Mouse (Mus musculus) midbrain, embryonic 12.5 days (tissue): ENCODE measurements around the gene Zc3h7b. TPM values are rescaled to one million over a fixed set of nuclear protein-coding genes. Genes with fewer than 3 reads are reported as not detected.

Experiments
- ATAC-seq: fragments of 200-750 bp; cut with Nextera tagmentation; 2 replicates; pipeline ENCODE4 v1.8.0; 2017; ENCODE audit warnings: low read depth, moderate TSS enrichment, moderate library complexity; ENCODE audit not compliant: low FRiP score
- H3K27ac ChIP-seq: fragments of 300-500 bp; sonication (generic); replicated peaks from 2 replicates; pipeline ENCODE4 v1.5.1; 2016; ENCODE audit warnings: mild to moderate bottlenecking
- H3K27me3 ChIP-seq: fragments of 300-500 bp; sonication (generic); 2 replicates; pipeline ENCODE4 v1.6.1; 2016; ENCODE audit warnings: mild to moderate bottlenecking
- H3K36me3 ChIP-seq: fragments of 300-500 bp; sonication (generic); 2 replicates; pipeline ENCODE4 v1.6.1; 2016
- H3K4me1 ChIP-seq: fragments of 300-500 bp; sonication (generic); 2 replicates; pipeline ENCODE4 v1.6.1; 2016
- H3K4me2 ChIP-seq: fragments of 300-500 bp; sonication (generic); replicated peaks from 2 replicates; pipeline ENCODE4 v1.6.1; 2016; ENCODE audit warnings: mild to moderate bottlenecking, moderate library complexity
- H3K4me3 ChIP-seq: fragments of 300-500 bp; sonication (generic); 2 replicates; pipeline ENCODE4 v1.5.1; 2016; ENCODE audit warnings: mild to moderate bottlenecking
- H3K9ac ChIP-seq: fragments of 300-500 bp; sonication (generic); replicated peaks from 2 replicates; pipeline ENCODE4 v1.6.1; 2016; ENCODE audit warnings: mild to moderate bottlenecking, moderate library complexity
- H3K9me3 ChIP-seq: fragments of 300-500 bp; sonication (generic); 2 replicates; pipeline ENCODE4 v1.6.1; 2016; ENCODE audit warnings: mild to moderate bottlenecking
- WGBS: fragments of 180-500 bp; shearing (Covaris S2); methylation state at CpG from one replicate; pipeline ENCODE4 v1.1.7; 2016; 5-methylcytosine and 5-hydroxymethylcytosine counted together
- polyA plus RNA-seq: library from polyadenylated mRNA; unstranded; fragments of >200 nt; fragmentation: Nextera tagmentation; extraction: Ambion mirVana; gene quantifications from 2 replicates; pipeline ENCODE4 v1.2.1, GENCODE M21; 2016

The Zc3h7b gene
- polyA plus RNA-seq, 1 experiment from 2014 or later, result 50.4 TPM

- 84% methylated on average over 20 of the region's 20 CpGs for WGBS
- Histone ChIP-seq H3K36me3 (peaks cover 88% of the 10 kb centered on the region), H3K9me3 (no peaks in the 10 kb centered on the region), H3K4me3 (no peak overlapping the region), H3K4me2 (no peak overlapping the region), H3K27me3 (no peaks in the 10 kb centered on the region), H3K27ac (no peak overlapping the region), H3K9ac (no peak overlapping the region), H3K4me1 (no peaks in the 10 kb centered on the region)
- no peak for ATAC-seq
Observed at GRCm38 (mm10) chr15:81772431-81773120, 27.7 kb downstream of the Zc3h7b start.

GRCm38 (mm10) chr15:81774505-81775171, 29.8 kb downstream of the Zc3h7b start:
- no peaks in the 10 kb centered on the region for H3K9me3 ChIP-seq
- ATAC-seq, result no peak
- peaks cover 93% of the 10 kb centered on the region for H3K36me3 ChIP-seq
- H3K9ac ChIP-seq, result no peak overlapping the region
- no peaks in the 10 kb centered on the region for H3K4me1 ChIP-seq
- no peaks in the 10 kb centered on the region for H3K27me3 ChIP-seq
- H3K4me3 ChIP-seq, result no peak overlapping the region
- no peak overlapping the region for H3K27ac ChIP-seq
- no peak overlapping the region for H3K4me2 ChIP-seq
- 92% methylated on average over 15 of the region's 15 CpGs for whole genome bisulfite sequencing

GRCm38 (mm10) chr15:81776631-81777422, 32.0 kb downstream of the Zc3h7b start:
- H3K27me3 ChIP-seq, result no peaks in the 10 kb centered on the region
- ATAC-seq, result no peak
- H3K36me3 ChIP-seq, result peaks cover 100% of the 10 kb centered on the region
- no peak overlapping the region for H3K4me3 ChIP-seq
- WGBS, result 94% methylated on average over 11 of the region's 11 CpGs
- no peak overlapping the region for H3K9ac ChIP-seq
- H3K4me1 ChIP-seq, result no peaks in the 10 kb centered on the region
- H3K27ac ChIP-seq, result no peak overlapping the region
- no peak overlapping the region for H3K4me2 ChIP-seq
- no peaks in the 10 kb centered on the region for H3K9me3 ChIP-seq

- H3K4me1 ChIP-seq, result no peaks in the 10 kb centered on the region
- H3K4me2 ChIP-seq, result no peak overlapping the region
- no peaks in the 10 kb centered on the region for H3K27me3 ChIP-seq
- H3K27ac ChIP-seq, result no peak overlapping the region
- H3K36me3 ChIP-seq, result peaks cover 96% of the 10 kb centered on the region
- ATAC-seq, result no peak
- no peaks in the 10 kb centered on the region for H3K9me3 ChIP-seq
- H3K4me3 ChIP-seq, result no peak overlapping the region
- H3K9ac ChIP-seq, result no peak overlapping the region
- WGBS, result 87% methylated on average over 7 of the region's 7 CpGs
Observed at GRCm38 (mm10) chr15:81781816-81782215, 37.0 kb downstream of the Zc3h7b start.

GRCm38 (mm10) chr15:81784762-81785161, 39.9 kb downstream of the Zc3h7b start:
- H3K27ac ChIP-seq, result no peak overlapping the region
- H3K9me3 ChIP-seq, result no peaks in the 10 kb centered on the region
- H3K4me2 ChIP-seq, result no peak overlapping the region
- H3K4me3 ChIP-seq, result no peak overlapping the region
- H3K9ac ChIP-seq, result no peak overlapping the region
- H3K4me1 ChIP-seq, result no peaks in the 10 kb centered on the region
- peaks cover 88% of the 10 kb centered on the region for H3K36me3 ChIP-seq
- no peak for ATAC-seq
- 77% methylated on average over 5 of the region's 5 CpGs for WGBS
- no peaks in the 10 kb centered on the region for H3K27me3 ChIP-seq

- Histone ChIP-seq H3K27me3 (no peaks in the 10 kb centered on the region), H3K27ac (no peak overlapping the region), H3K36me3 (peaks cover 88% of the 10 kb centered on the region), H3K4me1 (no peaks in the 10 kb centered on the region), H3K4me2 (no peak overlapping the region), H3K9ac (no peak overlapping the region), H3K4me3 (no peak overlapping the region), H3K9me3 (no peaks in the 10 kb centered on the region)
- ATAC-seq, result no peak
- 98% methylated on average over 8 of the region's 8 CpGs for WGBS
Observed at GRCm38 (mm10) chr15:81785701-81786100, 40.8 kb downstream of the Zc3h7b start.

- Histone ChIP-seq H3K4me2 (no peak overlapping the region), H3K36me3 (peaks cover 88% of the 10 kb centered on the region), H3K4me3 (no peak overlapping the region), H3K9ac (no peak overlapping the region), H3K27ac (no peak overlapping the region), H3K9me3 (no peaks in the 10 kb centered on the region), H3K27me3 (no peaks in the 10 kb centered on the region), H3K4me1 (no peaks in the 10 kb centered on the region)
- 97% methylated on average over 13 of the region's 13 CpGs for WGBS
- ATAC-seq, result no peak
Observed at GRCm38 (mm10) chr15:81787525-81787924, 42.7 kb downstream of the Zc3h7b start.

GRCm38 (mm10) chr15:81792444-81792843, 47.6 kb downstream of the Zc3h7b start:
- 93% methylated on average over 9 of the region's 9 CpGs for WGBS
- H3K9me3 ChIP-seq, result no peaks in the 10 kb centered on the region
- H3K4me1 ChIP-seq, result no peaks in the 10 kb centered on the region
- no peak overlapping the region for H3K9ac ChIP-seq
- peaks cover 74% of the 10 kb centered on the region for H3K36me3 ChIP-seq
- H3K27ac ChIP-seq, result no peak overlapping the region
- H3K4me3 ChIP-seq, result no peak overlapping the region
- H3K4me2 ChIP-seq, result no peak overlapping the region
- no peak for ATAC-seq
- no peaks in the 10 kb centered on the region for H3K27me3 ChIP-seq

- Histone ChIP-seq H3K36me3 (peaks cover 44% of the 10 kb centered on the region), H3K27me3 (no peaks in the 10 kb centered on the region), H3K4me2 (no peak overlapping the region), H3K4me3 (no peak overlapping the region), H3K4me1 (no peaks in the 10 kb centered on the region), H3K9me3 (no peaks in the 10 kb centered on the region), H3K27ac (no peak overlapping the region), H3K9ac (no peak overlapping the region)
- no peak for ATAC-seq
- 82% methylated on average over 3 of the region's 3 CpGs for WGBS
Observed at GRCm38 (mm10) chr15:81796228-81796627, 51.4 kb downstream of the Zc3h7b start.

- Histone ChIP-seq H3K27me3 (no peaks in the 10 kb centered on the region; the same call in 1 of the 2 replicates), H3K4me3 (no peak overlapping the region), H3K27ac (no peak overlapping the region), H3K36me3 (peaks cover 28% of the 10 kb centered on the region), H3K4me1 (peaks cover 10% of the 10 kb centered on the region), H3K9me3 (no peaks in the 10 kb centered on the region), H3K4me2 (no peak overlapping the region), H3K9ac (no peak overlapping the region)
- WGBS, result 96% methylated on average over 6 of the region's 6 CpGs
- no peak for ATAC-seq
Observed at GRCm38 (mm10) chr15:81797861-81798260, 53.0 kb downstream of the Zc3h7b start.

- H3K9me3 ChIP-seq, result no peaks in the 10 kb centered on the region
- WGBS, result 89% methylated on average over 4 of the region's 4 CpGs
- no peak overlapping the region for H3K9ac ChIP-seq
- H3K36me3 ChIP-seq, result peaks cover 22% of the 10 kb centered on the region
- ATAC-seq, result no peak
- H3K27ac ChIP-seq, result no peak overlapping the region
- H3K4me1 ChIP-seq, result peaks cover 16% of the 10 kb centered on the region
- H3K4me2 ChIP-seq, result no peak overlapping the region
- no peak overlapping the region for H3K4me3 ChIP-seq
- H3K27me3 ChIP-seq, result no peaks in the 10 kb centered on the region; the same call in 1 of the 2 replicates
Observed at GRCm38 (mm10) chr15:81798421-81798820, 53.6 kb downstream of the Zc3h7b start.

- Histone ChIP-seq H3K4me3 (no peak overlapping the region), H3K27me3 (peaks cover 6% of the 10 kb centered on the region; the same call in 1 of the 2 replicates), H3K4me2 (no peak overlapping the region), H3K9ac (no peak overlapping the region), H3K27ac (no peak overlapping the region), H3K36me3 (peaks cover 5% of the 10 kb centered on the region; the same call in 1 of the 2 replicates), H3K9me3 (no peaks in the 10 kb centered on the region), H3K4me1 (peaks cover 18% of the 10 kb centered on the region)
- 83% methylated on average over 3 of the region's 3 CpGs for WGBS
- ATAC-seq, result no peak
Observed at GRCm38 (mm10) chr15:81800391-81800790, 55.5 kb downstream of the Zc3h7b start.
